Mouse (Mus musculus) C2C12 (cell line): ENCODE results near the gene Crb3. TPM values are rescaled to one million over a fixed set of nuclear protein-coding genes. Genes with fewer than 3 reads are reported as not detected.
"Not testable (repeated sequence)": the region's sequence is repeated elsewhere in the genome, so short reads cannot be mapped to it uniquely, and the experiment has no call there.

Source experiments
- H3K27me3 ChIP-seq: one replicate; pipeline ENCODE4 v1.6.1; 2011; ENCODE audit not compliant: control insufficient read depth, insufficient read depth, insufficient read length
- H3K36me3 ChIP-seq: one replicate; pipeline ENCODE4 v1.6.1; 2011; ENCODE audit not compliant: control insufficient read depth, insufficient read depth
- H3K4me3 ChIP-seq: one replicate; pipeline ENCODE4 v1.5.1; 2011; ENCODE audit warnings: mild to moderate bottlenecking, control low read depth; ENCODE audit not compliant: poor library complexity, insufficient read depth, severe bottlenecking
- H3K79me2 ChIP-seq: one replicate; pipeline ENCODE4 v1.6.1; 2011; ENCODE audit not compliant: control insufficient read depth, insufficient read depth
- H3K79me3 ChIP-seq: one replicate; pipeline ENCODE4 v1.6.1; 2011; ENCODE audit warnings: low read depth, control low read depth
- H3ac ChIP-seq: one replicate; pipeline ENCODE3; 2011; ENCODE audit warnings: low read depth; ENCODE audit not compliant: control insufficient read depth, insufficient read length
- CEBPB ChIP-seq: IDR thresholded peaks from one replicate; pipeline ENCODE4 v1.6.1; 2011; ENCODE audit warnings: low read depth, mild to moderate bottlenecking, control low read depth, moderate library complexity
- CTCF ChIP-seq: IDR thresholded peaks from one replicate; pipeline ENCODE4 v1.5.1; 2011; ENCODE audit not compliant: control insufficient read depth, insufficient read depth, insufficient read length
- FOSL1 ChIP-seq: IDR thresholded peaks from one replicate; pipeline ENCODE4 v1.8.0; 2011; ENCODE audit warnings: mild to moderate bottlenecking, low read length; ENCODE audit not compliant: poor library complexity, insufficient read depth, severe bottlenecking
- MAX ChIP-seq: IDR thresholded peaks from one replicate; pipeline ENCODE4 v1.6.1; 2011; ENCODE audit warnings: mild to moderate bottlenecking, control low read depth
- MYOD1 ChIP-seq: IDR thresholded peaks from one replicate; pipeline ENCODE4 v1.6.1; 2011; ENCODE audit warnings: low read depth; ENCODE audit not compliant: control insufficient read depth, insufficient read length
- MYOG ChIP-seq: IDR thresholded peaks from one replicate; pipeline ENCODE4 v1.6.1; 2011; ENCODE audit not compliant: control insufficient read depth, insufficient read length; ENCODE audit errors: extremely low read depth
- USF1 ChIP-seq: IDR thresholded peaks from one replicate; pipeline ENCODE4 v1.6.1; 2011; ENCODE audit warnings: low read depth, mild to moderate bottlenecking, control low read depth, moderate library complexity
- polyA plus RNA-seq: library from polyadenylated mRNA; unstranded; fragments of >200 nt; fragmentation: generic; extraction: Trizol; gene quantifications from one replicate; pipeline ENCODE4 v1.2.1, GENCODE M21; 2012; ENCODE audit warnings: missing spikeins

Crb3 gene
- polyA plus RNA-seq, 1 experiment: not detected

GRCm38 (mm10) chr17:57038978-57039377 lies 19.9 kb upstream of the Crb3 start:
- Histone ChIP-seq H3K36me3 (no peaks in the 10 kb centered on the region), H3K27me3 (peaks cover 26% of the 10 kb centered on the region), H3K79me2 (no peaks in the 10 kb centered on the region), H3ac (no peak overlapping the region), H3K4me3 (no peak overlapping the region), H3K79me3 (no peaks in the 10 kb centered on the region)
- TF ChIP-seq USF1 (no peak), CEBPB (no peak), FOSL1 (no peak), MAX (no peak), MYOG (no peak), MYOD1 (no peak), CTCF (no peak)

- no peak within 1 kb of the TSS for H3K4me3 ChIP-seq
- no peak within 1 kb of the TSS for H3ac ChIP-seq
- H3K36me3 ChIP-seq: no peaks in the 10 kb centered on the region
- no peaks in the 10 kb centered on the region for H3K79me3 ChIP-seq
- H3K27me3 ChIP-seq: peaks cover 35% of the 10 kb centered on the region
- H3K79me2 ChIP-seq: no peaks in the 10 kb centered on the region
- no peak for TF ChIP-seq USF1
- no peak for TF ChIP-seq CTCF
- no peak for TF ChIP-seq MYOG
- TF ChIP-seq FOSL1: no peak
- no peak for TF ChIP-seq MYOD1
- no peak for TF ChIP-seq CEBPB
- TF ChIP-seq MAX: no peak
These were observed 17.4 kb upstream of the Crb3 start, which contains the start of gene Slc25a41 for GRCm38 (mm10) chr17:57041554-57041953. Gene Slc25a41, minus strand, starts transcription at chr17:57041654.

- TF ChIP-seq MYOG (no peak), USF1 (no peak), FOSL1 (no peak), MAX (no peak), CTCF (no peak), CEBPB (no peak), MYOD1 (no peak)
- Histone ChIP-seq H3K27me3 (peaks cover 16% of the 10 kb centered on the region), H3K79me3 (no peaks in the 10 kb centered on the region), H3K36me3 (no peaks in the 10 kb centered on the region), H3K79me2 (no peaks in the 10 kb centered on the region), H3ac (no peak overlapping the region), H3K4me3 (no peak overlapping the region)
These were observed 11.5 kb upstream of the Crb3 start for GRCm38 (mm10) chr17:57047406-57047805.

- H3K27me3 ChIP-seq: peaks cover 16% of the 10 kb centered on the region
- no peaks in the 10 kb centered on the region for H3K79me2 ChIP-seq
- no peak overlapping the region for H3ac ChIP-seq
- no peak overlapping the region for H3K4me3 ChIP-seq
- no peaks in the 10 kb centered on the region for H3K36me3 ChIP-seq
- H3K79me3 ChIP-seq: no peaks in the 10 kb centered on the region
- no peak for TF ChIP-seq MYOD1
- TF ChIP-seq MYOG: no peak
- no peak for TF ChIP-seq CTCF
- TF ChIP-seq MAX: no peak
- TF ChIP-seq CEBPB: no peak
These were observed 10.1 kb upstream of the Crb3 start for GRCm38 (mm10) chr17:57048816-57049215.

GRCm38 (mm10) chr17:57051679-57052078 lies 7.2 kb upstream of the Crb3 start:
- not testable (repeated sequence) for H3K4me3 ChIP-seq, H3K27me3 ChIP-seq, H3ac ChIP-seq, H3K79me3 ChIP-seq, H3K79me2 ChIP-seq, H3K36me3 ChIP-seq

- Histone ChIP-seq H3K79me3 (no peaks in the 10 kb centered on the region), H3K79me2 (no peaks in the 10 kb centered on the region), H3K36me3 (no peaks in the 10 kb centered on the region), H3K4me3 (no peak overlapping the region), H3ac (no peak overlapping the region), H3K27me3 (peaks cover 24% of the 10 kb centered on the region)
- TF ChIP-seq MAX: no peak
- TF ChIP-seq MYOD1: no peak
- TF ChIP-seq CTCF: no peak
- no peak for TF ChIP-seq USF1
- no peak for TF ChIP-seq FOSL1
- TF ChIP-seq MYOG: no peak
- TF ChIP-seq CEBPB: no peak
These were observed 2.7 kb upstream of the Crb3 start for GRCm38 (mm10) chr17:57056246-57056645.

GRCm38 (mm10) chr17:57059486-57059977 lies 627 bp downstream of the Crb3 start, which contains the start of gene Slc25a23:
Gene Slc25a23, minus strand, starts transcription at chr17:57059863.
- no peaks in the 10 kb centered on the region for H3K79me2 ChIP-seq
- H3K4me3 ChIP-seq: peak within 1 kb of the TSS; percentile 15
- peaks cover 48% of the 10 kb centered on the region for H3K27me3 ChIP-seq
- no peaks in the 10 kb centered on the region for H3K79me3 ChIP-seq
- no peak for TF ChIP-seq MYOD1
- no peak for TF ChIP-seq CTCF
- TF ChIP-seq MYOG: no peak
- no peak for TF ChIP-seq MAX
- no peak for TF ChIP-seq FOSL1
- TF ChIP-seq USF1: no peak
- no peak for TF ChIP-seq CEBPB
- H3K36me3 ChIP-seq: no peaks in the 10 kb centered on the region
- H3ac ChIP-seq: no peak within 1 kb of the TSS
